Mouse (Mus musculus): ENCODE measurements around the gene Mdk. TPM values are rescaled to one million over a fixed set of nuclear protein-coding genes. Genes with fewer than 3 reads are reported as not detected.
A peak's percentile ranks its signal among the peaks of the same experiment; 100 is the strongest.

The Mdk gene
- 0.32 and 0.86 TPM in 2 replicates for total RNA-seq (2015)
- 0.12 and 0.30 TPM in 2 replicates for total RNA-seq (2017)

DNA sequence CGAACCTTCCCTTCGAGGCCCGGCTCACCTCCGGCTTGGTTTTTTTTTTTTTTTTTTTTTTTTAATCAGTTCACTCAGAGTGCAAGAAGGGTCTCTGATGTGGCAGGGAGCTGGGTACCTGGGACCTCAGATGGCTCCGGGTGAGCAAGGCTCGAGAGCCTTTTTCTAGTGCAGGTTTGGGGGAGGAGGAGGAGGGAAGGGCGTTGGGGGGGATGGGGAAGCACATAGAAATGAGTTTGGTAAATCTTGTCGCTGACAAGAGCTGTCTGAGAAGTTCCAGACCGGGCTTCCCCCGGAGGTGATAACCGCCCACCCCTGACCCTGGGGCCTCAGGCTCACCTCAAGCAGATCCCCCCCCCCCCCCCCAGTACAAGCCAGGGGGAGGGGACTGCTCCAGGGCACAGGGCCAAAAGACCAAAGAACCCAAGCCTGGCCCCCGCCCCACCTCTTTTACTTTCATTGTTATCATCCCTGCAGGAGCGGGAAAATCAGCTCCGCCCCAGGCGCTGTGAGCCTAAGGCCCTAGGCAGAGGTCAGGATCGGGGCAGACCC, at the start of gene Mdk:
Mdk (minus strand) TSS at position 138 of the 552 bp plus-strand sequence.
- ATAC-seq (replicated peaks; ENCODE audit: poor library complexity): no peak

DNA sequence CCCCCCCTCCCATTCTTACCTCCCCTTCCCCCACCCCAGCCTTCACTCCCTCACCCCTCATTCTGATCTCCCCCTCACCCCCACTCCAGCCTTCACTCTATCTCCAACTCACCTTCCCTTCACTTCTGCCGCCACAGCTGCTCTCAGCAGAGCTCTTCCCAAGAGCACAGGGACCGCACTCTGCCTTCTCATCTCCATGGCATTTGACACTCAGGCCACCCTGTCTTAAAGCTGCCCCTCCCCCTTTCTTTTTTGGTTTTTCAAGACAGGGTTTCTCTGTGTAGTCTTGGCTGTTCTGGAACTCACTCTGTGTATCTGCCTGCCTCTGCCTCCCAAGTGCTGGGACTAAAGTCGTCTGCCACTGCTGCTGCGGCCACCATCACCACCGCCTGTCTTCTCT, 48.7 kb upstream of the Mdk start:
- no peak for ATAC-seq (replicated peaks; ENCODE audit: poor library complexity)

DNA sequence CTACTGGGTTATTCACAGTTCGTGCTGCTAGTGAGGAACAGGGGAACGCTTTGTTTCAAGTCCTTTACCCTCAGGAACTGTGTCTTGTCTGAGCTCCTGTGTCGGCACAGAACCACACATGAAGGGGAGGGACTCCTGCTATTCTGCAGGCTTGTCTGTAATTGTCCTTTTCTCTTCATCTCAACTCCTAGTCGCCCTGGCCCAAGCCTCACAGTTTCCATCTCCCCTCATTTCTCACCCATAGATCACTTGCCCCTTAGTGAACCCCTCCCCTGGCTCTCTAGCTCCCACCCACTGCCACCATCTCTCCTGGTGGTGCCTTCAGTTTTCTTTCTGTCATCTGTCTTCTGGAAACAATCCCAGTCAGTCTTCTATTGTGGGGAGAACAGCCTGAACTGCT, 48.1 kb upstream of the Mdk start:
- ATAC-seq (replicated peaks; ENCODE audit: poor library complexity): no peak

DNA sequence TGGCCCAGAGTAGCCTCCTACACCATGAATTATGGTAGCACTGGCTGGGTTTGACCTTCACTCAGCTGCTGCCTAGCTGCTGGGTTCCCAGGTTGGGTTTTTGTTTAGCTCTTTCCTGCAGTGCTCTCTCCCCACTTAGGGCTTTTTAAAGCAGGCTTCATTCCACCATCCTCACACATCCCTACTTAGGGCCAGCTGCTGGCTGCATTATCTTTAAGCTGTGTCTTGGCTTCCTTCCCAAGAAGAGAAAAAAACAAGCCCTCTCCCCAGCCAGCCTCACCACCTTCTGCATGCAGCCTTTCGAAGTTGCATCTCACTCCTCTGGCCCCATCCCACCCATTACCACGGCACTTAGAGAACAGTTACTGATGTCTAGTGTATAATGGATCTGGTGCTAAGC, 46.5 kb upstream of the Mdk start:
- no peak for ATAC-seq (replicated peaks; ENCODE audit: poor library complexity)

DNA sequence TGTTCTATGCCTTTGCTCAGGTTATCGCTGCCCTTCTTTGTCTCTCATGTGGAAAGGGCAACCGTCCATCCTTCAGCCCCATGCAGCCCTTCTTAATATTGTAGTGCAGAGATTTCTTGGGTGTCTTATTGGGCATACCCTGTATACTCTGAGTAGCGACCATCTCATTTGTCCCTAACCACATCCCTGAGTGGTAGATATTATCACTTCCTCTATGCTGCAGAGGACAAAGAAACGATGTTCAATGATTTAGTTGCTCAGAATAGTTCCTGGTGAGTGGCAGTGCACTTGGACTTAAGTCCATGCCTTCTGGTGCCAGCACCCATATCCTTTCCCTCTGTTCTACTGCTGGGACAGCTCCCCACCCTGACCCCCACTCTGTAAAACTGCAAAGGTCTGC, 45.9 kb upstream of the Mdk start:
- ATAC-seq (replicated peaks; ENCODE audit: poor library complexity): peak; percentile 57

DNA sequence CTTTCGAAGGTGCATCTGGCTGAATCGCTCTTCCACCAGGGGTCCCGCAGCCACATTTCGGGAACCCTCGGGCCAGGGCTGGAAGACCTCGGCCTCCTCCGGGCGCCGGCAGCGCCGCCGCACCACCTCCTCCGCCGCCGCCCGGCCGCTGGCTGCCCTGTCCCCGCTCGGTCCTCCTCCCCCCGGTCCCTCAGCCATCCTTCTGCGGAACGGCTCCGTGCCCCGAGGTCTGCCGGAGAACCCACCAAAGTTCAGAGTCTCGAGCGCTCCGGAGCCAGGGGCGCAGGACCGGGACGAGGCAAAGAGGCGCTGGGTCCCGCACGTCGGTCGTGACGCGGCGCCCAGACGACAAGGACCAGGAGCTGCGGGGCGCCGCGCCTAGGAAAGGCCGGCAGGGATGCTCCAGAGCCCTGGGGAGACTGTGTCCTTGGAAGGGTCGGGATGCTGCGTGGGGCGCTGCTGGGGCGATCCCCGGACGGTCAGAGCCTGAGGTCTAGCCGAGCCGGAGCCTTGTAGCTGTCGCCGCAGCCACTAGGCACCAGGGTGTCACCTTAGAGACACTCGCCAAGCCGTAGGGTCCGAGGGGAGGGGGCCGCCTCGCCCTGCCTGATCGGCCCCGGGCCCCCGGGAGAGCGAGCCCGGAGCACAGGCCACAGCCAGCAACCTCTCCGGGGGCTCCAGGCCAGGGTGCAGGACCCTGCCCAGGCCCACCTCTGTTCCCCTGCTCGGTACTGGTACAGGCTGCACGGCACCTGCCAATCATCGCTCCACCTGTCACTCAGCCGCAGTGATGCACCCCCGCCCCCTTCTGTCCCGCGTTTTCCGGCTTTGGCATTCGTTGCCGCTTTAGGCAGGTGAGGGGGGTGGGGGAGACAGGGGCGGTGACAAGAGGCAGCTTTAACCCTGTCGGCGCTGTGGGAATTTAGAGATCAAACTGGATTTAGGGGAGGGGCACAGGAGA, 43.8 kb upstream of the Mdk start, which contains the start of gene Dgkz:
Dgkz (minus strand) TSS at position 284 of the 961 bp plus-strand sequence.
- no peak for ATAC-seq (replicated peaks; ENCODE audit: poor library complexity)

DNA sequence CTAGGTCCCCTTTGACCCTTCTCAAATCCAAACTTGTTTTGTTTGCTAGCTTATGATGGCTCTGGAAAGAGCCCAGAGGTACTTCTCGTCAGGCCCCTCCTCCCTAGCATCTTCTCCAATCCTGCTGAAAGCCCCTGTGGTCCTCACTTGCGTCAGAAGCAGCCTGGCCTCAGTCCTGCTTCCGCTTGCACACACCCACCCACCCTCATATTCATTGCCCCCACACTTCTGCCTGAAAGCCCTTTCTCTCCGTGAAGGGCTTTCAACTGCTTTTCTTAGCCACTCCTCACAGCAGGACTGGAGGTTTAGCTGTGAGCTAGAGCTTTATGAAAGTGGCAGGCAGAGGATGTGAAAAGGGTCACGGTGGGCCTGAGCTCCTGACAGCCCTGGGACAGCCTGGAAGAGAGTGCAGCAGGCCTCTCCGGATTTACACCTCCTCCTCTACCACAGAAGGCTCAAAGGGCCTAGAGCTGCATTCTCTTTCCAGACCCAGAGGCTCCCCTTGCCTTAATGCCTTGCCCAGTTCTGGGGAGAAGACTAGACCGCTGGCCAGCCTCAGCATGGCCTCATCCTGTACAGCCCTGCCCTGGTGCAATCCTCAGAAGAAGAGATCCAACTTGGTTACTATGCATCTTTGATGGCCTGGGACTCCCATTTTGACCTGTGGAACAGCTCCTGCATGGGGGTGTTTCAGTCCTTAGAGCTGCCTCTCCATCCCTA, 41.5 kb upstream of the Mdk start:
- ATAC-seq (replicated peaks; ENCODE audit: poor library complexity): no peak

DNA sequence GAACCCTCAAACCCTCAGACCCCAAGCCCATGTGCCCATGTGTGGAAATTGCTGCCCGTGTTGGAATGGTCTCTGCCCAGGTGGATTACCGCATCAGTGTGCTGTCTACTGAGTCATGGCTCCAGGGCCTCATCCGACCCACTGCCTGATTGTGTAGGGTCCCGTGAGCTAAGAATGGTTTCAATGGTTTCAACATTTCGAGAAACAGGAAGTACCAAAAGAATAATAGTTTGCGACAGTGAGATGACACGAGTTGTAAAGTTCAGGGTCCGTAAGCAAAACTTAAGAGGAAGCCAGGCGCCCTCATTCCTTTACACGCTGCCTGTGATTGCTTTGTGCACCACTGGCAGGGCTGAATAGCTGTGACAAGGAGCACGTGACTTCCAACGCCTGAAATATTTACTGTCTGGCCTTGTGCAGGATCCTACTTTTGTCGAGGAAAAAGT, 40.0 kb upstream of the Mdk start:
- ATAC-seq (replicated peaks; ENCODE audit: poor library complexity): peak; percentile 87

DNA sequence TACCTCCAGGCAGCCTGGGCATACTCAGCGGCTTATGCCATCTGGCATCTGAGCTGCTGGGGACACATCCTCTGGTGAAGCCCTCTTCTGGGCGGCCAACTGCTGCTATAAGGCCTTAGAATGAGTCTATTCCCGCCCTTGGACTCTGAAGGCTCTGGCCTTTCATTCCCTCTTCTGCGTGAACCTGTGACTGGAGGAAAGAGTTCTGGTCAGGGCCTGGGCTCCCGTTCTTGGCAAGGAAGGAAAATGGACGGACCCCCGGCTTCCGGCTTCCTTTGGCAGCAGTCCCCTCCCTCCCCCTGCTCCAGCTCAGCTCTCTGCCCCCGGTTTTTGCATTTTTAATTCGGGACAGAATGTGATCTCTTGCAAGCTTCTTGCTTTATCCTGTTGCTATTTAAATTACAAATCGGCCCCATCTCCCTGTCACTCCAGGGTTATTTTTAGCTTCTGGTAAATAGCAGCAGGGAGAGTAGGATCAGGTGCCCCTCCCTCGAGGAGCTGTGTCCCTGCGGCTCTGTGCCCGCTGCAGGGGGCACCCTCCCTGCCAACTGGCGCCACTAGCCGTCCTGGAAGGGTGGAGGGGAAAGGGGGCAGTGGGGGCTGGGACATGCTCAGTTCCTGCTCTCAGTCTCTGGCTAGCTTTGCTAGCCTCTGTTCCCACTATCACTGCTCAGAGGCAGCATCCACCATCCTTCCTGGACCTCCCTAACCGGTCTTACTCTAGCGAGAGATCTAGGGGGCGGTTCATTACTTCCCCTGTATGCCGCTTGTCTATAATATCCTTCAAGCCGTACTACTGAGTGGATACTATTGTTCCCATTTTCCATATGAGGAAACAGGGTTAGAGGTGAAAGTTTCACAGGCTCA, 39.4 kb upstream of the Mdk start:
- ATAC-seq (replicated peaks; ENCODE audit: poor library complexity): no peak; the same call in 1 of the 2 replicates

DNA sequence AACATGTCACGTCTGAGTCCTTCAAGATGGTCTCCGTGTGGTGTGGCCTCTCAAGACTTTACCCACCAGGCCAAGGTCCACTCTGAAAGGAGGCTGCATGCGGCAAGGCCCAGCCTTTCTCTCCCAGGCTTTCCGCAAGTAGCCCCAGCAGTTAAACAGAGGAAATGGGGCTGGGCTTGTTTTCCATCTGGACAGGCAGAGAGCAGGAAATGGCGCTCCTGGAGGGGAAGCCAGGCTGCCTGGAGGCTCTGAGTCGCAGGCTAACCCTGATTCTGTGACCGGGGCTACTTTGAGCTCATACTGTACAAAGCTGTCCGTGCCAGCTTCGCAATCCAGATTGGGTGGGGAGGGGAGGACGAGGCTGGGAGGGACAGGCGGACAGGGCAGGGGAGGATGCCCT, 35.9 kb upstream of the Mdk start:
- no peak for ATAC-seq (replicated peaks; ENCODE audit: poor library complexity)

DNA sequence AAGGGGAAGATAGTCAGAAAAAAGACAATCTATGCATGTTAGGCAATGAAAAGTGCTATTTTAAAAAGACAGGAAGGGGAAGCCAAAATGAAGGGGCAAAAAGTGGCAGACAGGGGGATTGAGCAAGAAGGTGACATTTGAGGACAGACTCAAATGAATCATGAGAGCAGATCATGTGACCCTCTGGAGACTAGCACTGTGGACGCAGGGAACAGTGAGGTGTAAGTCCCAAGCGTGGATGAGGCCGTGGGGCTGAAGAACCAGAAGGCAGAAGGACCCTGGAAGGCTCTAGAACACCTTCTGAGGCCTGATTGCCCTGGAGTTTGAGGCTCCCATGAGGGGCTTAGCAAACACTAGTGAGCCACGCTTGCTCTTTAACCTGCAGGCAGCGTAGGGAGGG, 34.3 kb upstream of the Mdk start:
- peak; percentile 33 for ATAC-seq (replicated peaks; ENCODE audit: poor library complexity)

DNA sequence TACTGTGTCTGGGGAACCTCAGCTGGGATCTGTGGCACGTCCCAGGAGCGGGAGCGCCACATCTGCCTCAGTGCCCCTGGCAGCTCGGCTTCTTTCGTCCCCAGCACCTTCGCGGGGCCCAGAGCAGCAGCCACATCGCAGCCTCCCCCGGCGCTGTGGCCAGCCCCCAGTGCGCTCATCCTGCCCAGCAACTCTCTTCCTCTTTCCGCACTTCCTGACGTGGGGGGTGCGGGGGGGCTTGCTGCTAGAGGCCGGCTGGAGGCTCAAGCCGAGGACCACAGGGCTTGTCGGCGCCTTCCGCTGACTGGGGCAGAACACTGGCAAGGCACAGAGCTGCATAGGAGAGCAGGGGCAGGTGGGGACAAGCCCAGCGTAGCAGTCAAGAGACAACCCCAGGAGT, 33.3 kb upstream of the Mdk start:
- peak; percentile 59 for ATAC-seq (replicated peaks; ENCODE audit: poor library complexity)

DNA sequence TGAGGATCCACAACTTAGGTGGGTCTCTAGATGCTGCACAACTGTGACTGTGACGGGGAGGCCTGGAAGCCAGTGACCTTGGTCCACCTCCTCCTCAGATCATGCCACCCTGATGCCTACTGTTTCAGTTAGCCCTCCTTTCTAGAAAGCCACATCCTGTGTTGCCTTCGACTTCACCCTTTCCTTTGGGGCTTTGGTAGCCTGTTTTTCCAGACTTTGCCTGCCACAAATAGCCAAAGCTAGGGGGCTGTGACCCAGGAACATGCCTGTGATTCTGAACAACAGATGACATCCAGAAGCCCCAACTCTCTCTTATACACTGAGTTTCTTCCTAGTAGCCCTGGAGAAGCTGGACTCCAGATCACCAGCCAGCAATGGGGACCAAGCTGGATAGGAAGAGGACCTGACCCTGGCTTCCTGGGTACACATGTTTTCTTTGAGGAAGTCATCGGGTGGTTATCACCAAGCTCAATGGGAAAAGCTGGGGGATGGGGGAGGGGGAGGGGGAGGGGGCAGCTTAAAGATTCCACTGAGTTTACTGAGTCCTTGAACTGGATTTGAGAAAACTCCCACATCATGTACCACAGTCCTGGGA, 32.6 kb upstream of the Mdk start:
- no peak for ATAC-seq (replicated peaks; ENCODE audit: poor library complexity)

DNA sequence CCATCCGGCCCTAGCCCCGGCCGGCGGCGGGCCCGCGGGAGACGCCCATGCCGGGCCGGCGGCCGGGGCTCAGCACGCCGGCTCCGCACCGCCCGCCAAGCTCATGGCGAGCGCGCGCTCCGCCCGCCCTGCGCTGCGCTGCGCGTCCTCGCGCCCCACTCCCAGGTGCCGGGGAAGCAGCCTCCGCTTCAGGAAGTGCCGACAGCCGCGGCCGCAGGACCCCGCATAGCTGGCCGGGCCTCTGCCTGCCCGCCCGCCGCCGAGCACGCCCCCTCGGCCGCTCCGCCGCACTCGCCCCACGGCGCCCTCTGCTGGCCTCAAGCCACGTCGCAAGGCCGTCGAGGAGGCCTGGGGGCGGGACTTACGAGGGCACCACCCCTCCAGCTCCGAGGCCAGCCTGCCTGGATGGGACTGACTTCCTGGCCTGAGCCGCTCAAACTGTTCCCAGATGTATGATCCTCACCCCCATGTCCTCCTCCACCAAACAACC, 31.4 kb upstream of the Mdk start:
- ATAC-seq (replicated peaks; ENCODE audit: poor library complexity): peak; percentile 70

DNA sequence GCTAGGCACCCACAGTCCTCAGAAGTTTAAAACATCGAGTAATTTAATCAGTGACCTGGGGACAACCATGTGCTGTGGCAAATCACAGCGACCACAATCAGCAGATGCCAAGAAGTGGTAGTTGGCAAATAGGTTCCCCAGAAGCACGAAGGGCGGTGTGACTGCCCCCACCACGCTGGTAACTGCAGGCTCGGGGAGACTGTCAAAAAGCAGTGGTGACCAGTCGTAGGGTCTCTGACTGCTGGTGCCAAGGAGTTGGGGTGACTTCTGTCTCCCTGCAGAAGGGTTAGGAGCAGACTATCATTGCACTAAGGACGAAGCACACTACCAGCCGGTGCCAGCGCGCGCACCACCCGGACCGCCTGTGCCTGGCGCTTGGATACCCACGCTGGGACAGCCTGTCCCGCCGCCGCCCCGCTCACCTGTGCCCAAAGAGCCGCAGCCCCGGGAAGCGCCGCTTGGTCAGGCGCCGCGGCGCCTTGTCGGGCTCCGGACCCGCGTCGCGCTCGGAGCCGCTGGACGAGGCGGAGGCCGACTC, 30.8 kb upstream of the Mdk start:
- no peak for ATAC-seq (replicated peaks; ENCODE audit: poor library complexity)

DNA sequence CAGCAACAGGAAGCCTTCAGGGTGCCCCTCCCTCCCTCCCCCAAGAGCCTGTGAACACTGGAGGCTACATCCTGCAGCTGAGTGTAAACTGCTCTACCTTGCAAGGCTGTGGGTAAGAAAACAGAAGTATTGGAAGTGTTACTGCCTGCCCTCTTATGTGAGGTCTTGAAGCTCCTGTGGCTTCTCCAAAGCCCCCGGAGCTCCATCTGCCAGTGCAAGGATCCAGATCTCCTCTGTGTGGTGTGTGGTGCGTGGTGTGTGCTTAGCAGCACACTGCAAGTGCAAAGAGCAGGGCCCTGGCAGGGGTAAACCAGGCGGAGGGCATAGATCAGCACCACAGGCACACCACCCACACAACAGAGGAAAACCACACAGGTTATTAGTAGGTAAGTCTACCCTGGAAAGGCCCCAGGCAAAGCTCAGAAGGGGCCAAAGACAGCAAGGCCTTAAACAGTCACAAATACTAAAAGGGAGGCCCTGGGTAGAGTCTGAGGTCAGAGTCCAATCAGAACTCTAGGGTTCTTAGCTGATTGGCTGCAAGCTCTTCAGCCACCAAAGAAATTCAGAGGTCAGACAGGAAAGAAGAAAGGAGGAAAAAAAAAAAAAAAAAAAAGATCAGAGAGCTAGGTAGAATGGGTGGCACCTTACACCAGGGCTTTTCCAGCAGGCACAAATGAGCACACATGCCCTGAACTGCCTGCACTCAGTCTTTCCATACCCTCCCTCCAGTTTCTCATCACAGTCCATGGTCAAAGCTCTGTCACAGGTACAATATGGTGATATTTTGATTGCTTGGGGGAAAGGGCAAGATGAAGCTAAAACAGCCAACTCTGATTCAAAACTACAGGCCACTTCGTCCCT, 30.0 kb upstream of the Mdk start:
- no peak for ATAC-seq (replicated peaks; ENCODE audit: poor library complexity)

DNA sequence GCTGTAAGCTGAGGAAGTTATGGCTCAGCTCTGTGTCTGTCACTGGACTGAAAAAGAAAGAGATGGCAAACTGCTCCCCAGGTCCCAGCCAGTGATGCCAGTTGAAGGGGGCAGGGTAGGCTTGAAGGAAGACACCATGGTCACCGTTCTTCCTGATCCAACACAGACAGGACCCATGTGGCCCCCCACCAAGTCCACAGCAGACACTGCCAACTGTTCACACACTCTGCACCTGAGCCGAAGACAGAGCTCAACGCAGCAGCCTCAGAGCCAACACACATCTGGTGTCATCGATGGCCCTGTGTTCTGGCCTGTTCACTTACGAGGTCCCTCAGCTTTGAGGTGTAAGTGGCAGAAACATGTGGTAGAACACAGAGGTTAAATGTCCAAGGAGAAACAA, 28.4 kb upstream of the Mdk start:
- no peak for ATAC-seq (replicated peaks; ENCODE audit: poor library complexity)

DNA sequence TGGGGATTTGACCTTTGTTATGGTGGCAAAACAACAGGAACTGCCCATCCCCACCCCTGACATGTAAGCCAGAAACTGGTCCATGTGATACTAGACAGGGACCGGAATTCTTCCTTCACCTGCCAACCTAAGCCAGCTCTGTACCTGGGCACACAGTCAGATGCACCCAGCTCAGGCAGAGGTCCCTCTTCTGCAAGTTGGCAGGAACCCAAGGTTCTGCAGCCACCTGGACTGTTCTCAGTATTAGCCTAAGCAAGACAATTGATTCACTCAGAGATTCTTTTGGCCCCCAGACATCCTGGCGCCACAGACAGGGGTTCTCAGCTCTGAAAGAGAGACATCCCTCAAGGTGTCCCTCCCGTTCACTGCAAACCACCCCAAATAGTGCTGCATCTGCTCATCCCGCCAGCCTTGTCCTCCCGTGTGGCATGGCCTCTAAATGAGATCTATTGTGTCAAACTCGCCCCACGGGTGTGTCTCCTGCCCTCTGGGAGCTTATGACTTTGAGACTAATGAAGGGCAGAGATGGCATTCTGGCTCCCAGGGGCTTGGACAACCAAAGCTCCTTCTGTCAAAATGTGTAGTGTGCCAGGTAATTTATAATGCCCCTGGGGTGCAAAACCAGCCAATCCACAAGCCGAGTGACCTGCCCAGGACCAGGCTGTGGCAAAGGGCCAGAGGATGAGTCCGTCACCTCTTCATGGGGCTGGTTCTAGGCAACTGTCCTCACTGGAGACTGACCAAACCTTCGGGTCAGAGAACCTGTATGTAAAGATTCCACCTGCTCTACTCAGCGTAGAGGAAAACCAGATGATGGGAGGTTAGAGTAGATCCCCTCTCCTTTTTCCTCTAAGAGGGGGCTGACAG, 27.7 kb upstream of the Mdk start:
- no peak for ATAC-seq (replicated peaks; ENCODE audit: poor library complexity)

All from megakaryocyte progenitor cell, adult 5-6 weeks (primary cell).